Mouse (Mus musculus): ENCODE measurements around the gene Pdcd1lg2. TPM values are rescaled to one million over a fixed set of nuclear protein-coding genes. Genes with fewer than 3 reads are reported as not detected.

Pdcd1lg2 gene
- polyA plus RNA-seq, 1 experiment from 2014 or later, result 0.09 TPM

DNA sequence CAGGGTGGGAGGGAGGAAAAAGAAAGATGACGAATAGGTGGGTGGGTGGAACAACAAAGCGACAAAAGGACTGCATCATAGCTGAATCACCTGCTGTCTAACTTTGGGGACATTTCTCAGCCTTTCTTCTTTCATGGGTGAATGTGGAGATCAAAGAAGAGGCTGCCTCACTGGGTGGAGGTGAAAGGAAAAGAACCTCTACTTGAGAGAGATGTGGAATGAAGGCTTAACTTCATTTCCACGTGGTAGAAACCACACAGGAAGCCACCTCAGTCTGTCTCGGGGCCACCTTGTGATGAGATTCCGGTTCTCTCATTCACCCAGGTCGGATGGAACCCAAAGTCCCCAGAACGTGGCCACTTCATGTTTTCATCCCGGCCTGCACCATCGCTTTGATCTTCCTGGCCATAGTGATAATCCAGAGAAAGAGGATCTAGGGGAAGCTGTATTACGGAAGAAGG is 43.5 kb downstream of the Pdcd1lg2 start:
- 27% methylated on average over 10 of the region's 10 CpGs for WGBS (ENCODE audit: missing documents)
- no peaks in the 10 kb centered on the region for H3K36me3 ChIP-seq (ENCODE audit: inconsistent target)
- H3K27ac ChIP-seq, result no peak overlapping the region
- H3K79me2 ChIP-seq (ENCODE audit: inconsistent target), result no peaks in the 10 kb centered on the region
- no peak overlapping the region for H3K4me3 ChIP-seq (ENCODE audit: inconsistent target)

DNA sequence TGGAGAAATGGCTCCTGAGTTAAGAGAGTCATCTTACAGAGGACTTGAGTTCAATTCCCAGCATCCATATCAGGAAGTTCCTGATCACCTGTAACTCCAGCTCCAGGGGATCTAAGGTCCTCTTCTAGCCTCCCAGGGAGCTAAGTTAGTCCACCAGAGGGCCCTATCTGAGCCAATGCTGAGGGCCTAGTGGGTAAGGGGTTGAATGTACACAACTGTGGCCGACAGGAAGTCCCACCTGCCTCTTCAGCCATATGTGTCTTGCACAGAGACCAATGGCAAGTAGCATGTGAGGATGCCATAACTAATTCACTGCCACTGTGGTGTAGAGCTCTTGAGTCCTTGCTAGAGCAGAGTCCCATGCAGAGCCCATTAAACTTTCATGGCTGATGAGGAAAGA is 44.4 kb downstream of the Pdcd1lg2 start:
- H3K36me3 ChIP-seq (ENCODE audit: inconsistent target), result no peaks in the 10 kb centered on the region
- no peaks in the 10 kb centered on the region for H3K79me2 ChIP-seq (ENCODE audit: inconsistent target)
- WGBS (ENCODE audit: missing documents), result 67% methylated on average over 1 of the region's 1 CpGs
- H3K4me3 ChIP-seq (ENCODE audit: inconsistent target), result no peak overlapping the region
- H3K27ac ChIP-seq, result no peak overlapping the region

DNA sequence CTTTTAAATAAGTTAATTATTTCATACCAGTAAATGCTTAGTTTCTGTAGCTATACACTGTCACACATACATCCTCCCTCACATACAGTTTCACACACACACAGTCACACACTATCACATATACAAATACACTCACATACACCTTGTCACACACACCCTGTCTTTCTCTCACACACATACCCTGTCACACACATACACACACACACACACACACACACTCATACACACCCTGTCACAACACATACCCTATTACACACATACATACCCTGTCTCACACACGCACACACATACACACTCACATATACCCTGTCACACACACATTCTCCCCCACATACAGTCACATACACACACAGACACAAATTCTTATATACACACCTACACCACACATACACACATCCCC is 47.3 kb downstream of the Pdcd1lg2 start:
- H3K36me3 ChIP-seq (ENCODE audit: inconsistent target), result no peaks in the 10 kb centered on the region
- WGBS (ENCODE audit: missing documents), result 100% methylated on average over 1 of the region's 1 CpGs
- no peak overlapping the region for H3K27ac ChIP-seq
- no peak overlapping the region for H3K4me3 ChIP-seq (ENCODE audit: inconsistent target)
- H3K79me2 ChIP-seq (ENCODE audit: inconsistent target), result no peaks in the 10 kb centered on the region

- H3K79me2 ChIP-seq (ENCODE audit: inconsistent target), result no peaks in the 10 kb centered on the region
- no peak overlapping the region for H3K4me3 ChIP-seq (ENCODE audit: inconsistent target)
- WGBS (ENCODE audit: missing documents), result 3% methylated on average over 4 of the region's 4 CpGs
- no peaks in the 10 kb centered on the region for H3K36me3 ChIP-seq (ENCODE audit: inconsistent target)
- H3K27ac ChIP-seq, result peak overlapping the region; percentile 47
These were observed 51.7 kb downstream of the Pdcd1lg2 start for GRCm38 (mm10) chr19:29462462-29462861.

DNA sequence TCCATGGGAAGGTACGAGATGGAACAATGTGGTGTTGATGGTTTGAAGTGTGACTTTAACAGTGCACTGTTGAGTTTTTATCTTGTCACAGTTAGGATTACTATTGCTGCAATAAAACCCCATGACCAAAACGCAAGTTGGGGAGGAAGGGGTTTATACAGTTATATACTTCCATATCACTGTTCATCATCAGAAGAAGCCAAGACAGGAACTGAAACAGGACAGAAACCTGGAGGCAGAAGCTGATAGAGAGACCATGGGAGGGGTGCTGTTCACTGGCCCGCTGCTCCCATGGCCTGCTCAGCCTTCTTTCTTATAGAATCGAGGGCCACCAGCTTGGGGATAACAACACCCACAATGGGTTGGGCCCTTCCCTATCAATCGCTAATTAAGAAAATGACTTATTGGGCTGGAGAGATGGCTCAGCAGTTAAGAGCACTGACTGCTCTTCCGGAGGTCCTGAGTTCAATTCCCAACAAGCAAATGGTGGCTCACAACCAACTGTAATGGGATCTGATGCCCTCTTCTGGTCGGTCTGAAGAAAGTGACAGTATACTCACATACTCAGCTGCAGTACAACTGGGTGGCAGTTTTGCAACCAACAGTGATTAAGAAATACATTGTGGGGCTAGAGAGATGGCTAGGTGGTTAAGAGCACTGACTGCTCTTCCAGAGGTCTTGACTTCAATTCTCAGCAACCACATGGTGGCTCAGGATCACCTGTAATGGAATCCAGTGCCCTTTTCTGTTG is 53.1 kb downstream of the Pdcd1lg2 start:
- no peaks in the 10 kb centered on the region for H3K79me2 ChIP-seq (ENCODE audit: inconsistent target)
- H3K4me3 ChIP-seq (ENCODE audit: inconsistent target), result no peak overlapping the region
- 51% methylated on average over 6 of the region's 7 CpGs for WGBS (ENCODE audit: missing documents)
- H3K36me3 ChIP-seq (ENCODE audit: inconsistent target), result no peaks in the 10 kb centered on the region
- no peak overlapping the region for H3K27ac ChIP-seq

- no peak overlapping the region for H3K27ac ChIP-seq
- no peaks in the 10 kb centered on the region for H3K36me3 ChIP-seq (ENCODE audit: inconsistent target)
- no peaks in the 10 kb centered on the region for H3K79me2 ChIP-seq (ENCODE audit: inconsistent target)
- WGBS (ENCODE audit: missing documents), result 68% methylated on average over 8 of the region's 9 CpGs
- H3K4me3 ChIP-seq (ENCODE audit: inconsistent target), result no peak overlapping the region
These were observed 56.1 kb downstream of the Pdcd1lg2 start for GRCm38 (mm10) chr19:29466819-29467218.

DNA sequence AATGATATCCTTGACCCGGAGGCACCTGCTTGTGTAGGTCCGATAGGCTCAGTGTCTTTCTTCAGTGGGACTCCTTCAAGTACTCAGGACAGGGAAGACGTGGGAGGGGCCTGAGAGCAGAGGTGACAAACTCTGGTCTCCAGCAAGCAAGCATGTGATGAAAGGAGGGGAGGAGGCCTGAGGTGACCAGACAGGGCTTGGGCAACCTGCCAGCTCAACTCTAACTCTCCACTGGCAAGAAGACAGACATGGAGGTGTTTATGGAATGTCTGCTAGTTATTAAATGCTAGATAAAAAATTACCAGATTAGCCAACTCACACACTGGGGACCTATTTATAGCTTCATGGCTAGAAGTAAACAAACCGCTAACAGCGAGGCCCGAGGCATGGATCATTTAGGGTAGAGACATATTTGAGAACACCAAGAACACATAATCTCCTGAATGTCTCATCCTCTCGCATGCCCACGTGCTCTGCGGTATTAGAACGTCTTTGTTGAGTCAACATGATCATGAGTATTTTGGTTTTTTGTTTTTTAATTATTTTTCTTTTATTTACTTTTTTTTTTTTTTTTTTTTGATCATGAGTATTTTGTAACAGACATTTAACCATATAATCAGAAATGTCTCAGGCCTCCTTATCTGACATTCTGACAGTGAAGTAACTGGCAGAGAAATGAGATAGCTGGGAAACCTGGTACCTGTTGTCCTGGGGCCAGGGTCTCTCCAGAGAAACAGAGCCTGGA is 58.4 kb downstream of the Pdcd1lg2 start:
- H3K27ac ChIP-seq, result no peak overlapping the region
- no peaks in the 10 kb centered on the region for H3K79me2 ChIP-seq (ENCODE audit: inconsistent target)
- WGBS (ENCODE audit: missing documents), result 84% methylated on average over 9 of the region's 10 CpGs
- H3K4me3 ChIP-seq (ENCODE audit: inconsistent target), result no peak overlapping the region
- H3K36me3 ChIP-seq (ENCODE audit: inconsistent target), result no peaks in the 10 kb centered on the region

GRCm38 (mm10) chr19:29469686-29470254 is 59.1 kb downstream of the Pdcd1lg2 start:
- H3K79me2 ChIP-seq (ENCODE audit: inconsistent target), result no peaks in the 10 kb centered on the region
- H3K27ac ChIP-seq, result no peak overlapping the region
- WGBS (ENCODE audit: missing documents), result 96% methylated on average over 2 of the region's 2 CpGs
- H3K4me3 ChIP-seq (ENCODE audit: inconsistent target), result no peak overlapping the region
- H3K36me3 ChIP-seq (ENCODE audit: inconsistent target), result no peaks in the 10 kb centered on the region

- Histone ChIP-seq H3K27ac (no peak overlapping the region), H3K36me3 (ENCODE audit: inconsistent target) (no peaks in the 10 kb centered on the region), H3K79me2 (ENCODE audit: inconsistent target) (peaks cover 7% of the 10 kb centered on the region; the same call in 1 of the 2 replicates), H3K4me3 (ENCODE audit: inconsistent target) (no peak overlapping the region)
- WGBS (ENCODE audit: missing documents), result 85% methylated on average over 4 of the region's 4 CpGs
These were observed 59.9 kb downstream of the Pdcd1lg2 start for GRCm38 (mm10) chr19:29470652-29471051.

DNA sequence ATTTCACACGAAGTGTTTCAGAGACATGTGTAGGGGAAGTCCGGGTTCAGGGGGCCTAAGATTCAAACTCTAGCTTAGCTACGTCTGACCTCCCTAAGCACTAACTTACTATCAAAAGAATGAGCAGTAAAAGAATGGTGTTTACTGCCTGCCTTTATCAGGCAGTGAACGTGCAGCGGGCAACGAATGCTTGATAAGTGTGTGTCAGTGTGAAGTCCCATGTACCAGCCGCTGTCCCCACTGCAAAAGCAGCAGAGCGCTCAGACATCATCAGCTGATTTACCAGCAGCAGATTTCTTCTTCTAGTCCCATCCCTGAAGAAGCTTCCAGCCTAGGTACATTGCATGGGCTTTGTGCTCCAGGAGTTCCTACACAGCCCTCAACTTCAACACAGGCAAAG is 61.7 kb downstream of the Pdcd1lg2 start:
- Histone ChIP-seq H3K4me3 (ENCODE audit: inconsistent target) (no peak overlapping the region), H3K79me2 (ENCODE audit: inconsistent target) (peaks cover 25% of the 10 kb centered on the region; the same call in 1 of the 2 replicates)
- WGBS (ENCODE audit: missing documents), result 94% methylated on average over 8 of the region's 8 CpGs

DNA sequence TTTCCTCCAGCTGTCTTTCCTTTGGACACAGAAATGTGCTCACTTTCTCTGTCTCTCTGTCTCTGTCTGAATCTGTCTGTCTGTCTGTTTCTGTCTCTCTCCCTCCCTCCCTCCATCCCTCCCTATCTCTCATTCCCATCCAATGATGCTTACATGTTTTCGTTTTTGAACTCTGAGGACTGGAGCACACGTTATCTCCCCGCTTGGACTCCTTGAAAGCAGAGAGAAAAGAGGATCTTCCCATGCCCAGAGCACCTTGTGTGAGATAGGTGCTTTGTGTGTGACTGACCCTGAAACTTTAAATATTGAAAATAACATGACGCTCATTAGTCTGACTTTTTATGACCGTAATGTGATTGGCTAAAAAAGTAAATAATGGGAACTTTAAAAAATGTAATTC is 62.2 kb downstream of the Pdcd1lg2 start:
- 97% methylated on average over 4 of the region's 5 CpGs for WGBS (ENCODE audit: missing documents)
- Histone ChIP-seq H3K79me2 (ENCODE audit: inconsistent target) (peaks cover 28% of the 10 kb centered on the region; the same call in 1 of the 2 replicates), H3K4me3 (ENCODE audit: inconsistent target) (no peak overlapping the region), H3K36me3 (ENCODE audit: inconsistent target) (no peaks in the 10 kb centered on the region), H3K27ac (no peak overlapping the region)

More for the DNA sequence above, 61.7 kb downstream of the Pdcd1lg2 start:
- Histone ChIP-seq H3K36me3 (ENCODE audit: inconsistent target) (no peaks in the 10 kb centered on the region), H3K27ac (no peak overlapping the region)

DNA sequence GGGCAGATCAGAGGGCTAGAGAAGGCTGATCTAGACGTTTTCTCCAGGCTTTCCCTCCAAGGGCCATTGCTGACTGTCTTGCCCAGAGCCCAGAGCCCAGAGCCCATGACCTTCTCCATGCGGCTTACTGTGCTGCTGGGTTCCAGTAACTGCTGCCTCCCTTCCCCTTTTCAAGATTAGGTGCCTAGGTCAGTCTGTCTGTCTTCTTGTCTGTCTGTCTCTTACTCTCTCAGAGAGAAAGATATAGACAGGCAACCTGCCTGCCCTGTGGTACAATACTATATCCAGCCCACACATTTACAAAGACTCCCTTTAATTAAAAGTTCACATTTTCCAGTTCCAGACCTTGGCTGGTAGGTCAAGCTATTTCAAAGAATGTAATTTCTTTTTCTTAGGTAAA is 64.1 kb downstream of the Pdcd1lg2 start:
- 92% methylated on average over 2 of the region's 2 CpGs for WGBS (ENCODE audit: missing documents)
- Histone ChIP-seq H3K36me3 (ENCODE audit: inconsistent target) (no peaks in the 10 kb centered on the region), H3K79me2 (ENCODE audit: inconsistent target) (peaks cover 28% of the 10 kb centered on the region; the same call in 1 of the 2 replicates), H3K27ac (peak overlapping the region; percentile 15; the same call in 1 of the 2 replicates), H3K4me3 (ENCODE audit: inconsistent target) (no peak overlapping the region)

DNA sequence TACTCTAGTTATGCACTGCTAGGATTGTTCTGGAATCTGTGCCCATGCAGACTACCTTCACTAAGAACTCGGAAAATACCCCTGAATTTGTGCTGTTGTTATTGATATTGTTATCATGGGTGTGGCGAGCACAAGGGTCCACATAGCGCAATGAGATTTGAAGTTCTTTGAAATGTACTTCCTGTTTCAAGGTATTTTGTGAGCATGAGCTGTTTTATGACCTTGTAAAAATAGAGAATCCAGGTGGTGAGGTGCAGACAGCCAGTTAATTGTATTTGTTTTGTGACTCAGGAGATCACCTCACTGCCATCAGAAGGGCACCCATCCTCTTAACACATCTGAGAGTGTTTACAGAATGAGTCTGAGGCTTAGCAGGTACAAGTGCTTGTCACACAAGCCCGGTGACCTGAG is 64.5 kb downstream of the Pdcd1lg2 start:
- WGBS (ENCODE audit: missing documents), result 84% methylated on average over 3 of the region's 4 CpGs
- Histone ChIP-seq H3K4me3 (ENCODE audit: inconsistent target) (no peak overlapping the region), H3K79me2 (ENCODE audit: inconsistent target) (peaks cover 28% of the 10 kb centered on the region; the same call in 1 of the 2 replicates), H3K27ac (peak overlapping the region; percentile 15; the same call in 1 of the 2 replicates), H3K36me3 (ENCODE audit: inconsistent target) (no peaks in the 10 kb centered on the region)

- 15% methylated on average over 4 of the region's 4 CpGs for WGBS (ENCODE audit: missing documents)
- Histone ChIP-seq H3K79me2 (ENCODE audit: inconsistent target) (peaks cover 28% of the 10 kb centered on the region; the same call in 1 of the 2 replicates), H3K4me3 (ENCODE audit: inconsistent target) (peak overlapping the region; percentile 36), H3K27ac (peak overlapping the region; percentile 89), H3K36me3 (ENCODE audit: inconsistent target) (no peaks in the 10 kb centered on the region)
These were observed 67.9 kb downstream of the Pdcd1lg2 start for GRCm38 (mm10) chr19:29478598-29478997.

DNA sequence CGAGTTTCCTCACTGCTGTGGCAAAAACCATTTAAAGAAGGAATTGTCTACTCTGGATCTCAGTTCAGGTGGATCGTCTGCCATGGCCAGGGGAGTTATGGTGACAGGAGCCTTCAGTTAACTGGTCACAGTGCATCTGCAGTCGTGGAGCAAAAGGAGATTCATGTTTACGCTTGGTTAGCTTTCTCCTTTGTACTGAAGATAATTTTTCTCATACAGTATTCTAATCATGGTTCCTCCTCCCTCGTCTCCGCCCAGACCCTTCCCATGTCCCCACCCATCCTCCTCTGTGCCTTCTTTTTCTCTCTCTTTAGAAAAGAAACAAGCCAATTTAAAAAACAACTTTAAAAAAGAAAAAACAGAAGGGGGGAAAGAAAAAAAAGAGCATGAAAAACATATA is 70.9 kb downstream of the Pdcd1lg2 start:
- Histone ChIP-seq H3K4me3 (ENCODE audit: inconsistent target) (no peak overlapping the region), H3K36me3 (ENCODE audit: inconsistent target) (no peaks in the 10 kb centered on the region)
- 95% methylated on average over 6 of the region's 6 CpGs for WGBS (ENCODE audit: missing documents)

More for the DNA sequence above, 70.9 kb downstream of the Pdcd1lg2 start:
- H3K27ac ChIP-seq, result no peak overlapping the region
- H3K79me2 ChIP-seq (ENCODE audit: inconsistent target), result peaks cover 12% of the 10 kb centered on the region; the same call in 1 of the 2 replicates

Data from macrophage (primary cell).